Mouse (Mus musculus): ENCODE data around the gene Gm37240. TPM values are rescaled to one million over a fixed set of nuclear protein-coding genes. Genes with fewer than 3 reads are reported as not detected.

The Gm37240 gene
- polyA plus RNA-seq, 1 experiment from 2014 or later = 0.08 TPM

DNA sequence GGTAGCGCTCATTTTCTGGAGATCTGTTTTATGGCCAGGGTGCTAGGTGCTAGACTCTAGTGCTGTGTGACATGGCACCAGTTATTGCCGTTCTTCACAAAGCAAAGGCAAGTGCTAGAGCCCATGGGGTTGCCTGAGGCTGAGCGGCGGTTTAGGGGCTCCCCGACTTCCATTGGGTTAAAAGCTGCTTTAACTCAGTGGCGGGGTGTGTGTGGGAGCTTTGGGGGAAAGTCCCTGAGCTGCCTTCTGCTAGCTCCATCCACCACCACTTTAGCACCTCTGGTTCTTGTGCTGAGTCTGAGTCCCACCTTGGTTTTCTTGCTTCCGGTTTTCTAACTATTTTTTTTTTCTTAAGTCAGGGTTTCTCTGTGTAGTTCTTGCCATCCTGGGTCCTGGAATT lies 1207.3 kb downstream of the Gm37240 start:
- WGBS = 94% methylated on average over 7 of the region's 7 CpGs
- Histone ChIP-seq H3K9ac (no peak overlapping the region), H3K36me3 (no peaks in the 10 kb centered on the region), H3K9me3 (no peaks in the 10 kb centered on the region), H3K4me3 (no peak overlapping the region), H3K27ac (no peak overlapping the region), H3K4me1 (replicated peaks) (no peaks in the 10 kb centered on the region), H3K27me3 (no peaks in the 10 kb centered on the region), H3K4me2 (no peak overlapping the region)
- no peak for ATAC-seq (ENCODE audit: low FRiP score)

DNA sequence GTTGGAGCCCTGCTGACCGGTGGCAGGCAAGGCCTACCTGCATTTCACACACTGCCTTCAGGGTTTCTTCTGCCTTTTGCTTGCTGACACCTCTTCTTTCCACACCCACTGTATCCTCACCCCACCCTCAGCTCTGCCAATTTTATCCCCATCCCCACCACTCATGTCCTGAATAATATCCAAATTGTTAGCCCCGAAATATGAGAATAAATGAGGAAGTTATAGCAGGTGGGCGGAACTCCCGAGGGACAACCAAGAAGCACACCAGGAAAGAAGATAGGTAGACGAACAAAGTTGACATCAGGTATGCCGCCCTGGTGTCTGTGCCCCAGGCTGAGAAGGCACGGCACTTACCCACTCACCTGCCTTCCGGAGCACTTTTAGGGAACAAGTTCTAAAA lies 1207.8 kb downstream of the Gm37240 start:
- no peaks in the 10 kb centered on the region for H3K36me3 ChIP-seq
- no peak overlapping the region for H3K27ac ChIP-seq
- no peak for ATAC-seq (ENCODE audit: low FRiP score)
- H3K4me3 ChIP-seq = no peak overlapping the region
- H3K4me1 ChIP-seq (replicated peaks) = no peaks in the 10 kb centered on the region
- no peaks in the 10 kb centered on the region for H3K9me3 ChIP-seq
- WGBS = 93% methylated on average over 8 of the region's 8 CpGs
- H3K9ac ChIP-seq = no peak overlapping the region
- H3K27me3 ChIP-seq = no peaks in the 10 kb centered on the region
- no peak overlapping the region for H3K4me2 ChIP-seq

DNA sequence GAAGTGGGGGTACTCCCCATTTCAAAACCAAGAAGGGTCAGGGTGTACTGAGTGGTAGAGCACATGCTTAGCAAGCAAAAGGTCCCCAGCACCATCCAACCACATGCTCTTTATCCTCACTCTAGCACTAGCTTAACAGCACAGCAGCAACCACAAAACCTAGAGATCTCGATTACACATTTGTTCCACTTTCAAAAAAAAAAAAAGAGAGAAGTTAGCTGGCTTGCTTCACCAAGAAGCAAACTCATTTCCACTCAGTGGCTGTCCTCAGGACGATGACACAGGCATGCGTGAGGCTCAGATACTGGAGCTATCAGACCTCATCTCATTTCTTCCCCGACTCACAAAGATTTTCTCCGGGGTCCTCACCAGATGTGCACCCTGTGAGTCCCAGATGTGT lies 1208.4 kb downstream of the Gm37240 start:
- WGBS = 83% methylated on average over 5 of the region's 5 CpGs
- Histone ChIP-seq H3K4me2 (no peak overlapping the region), H3K9me3 (no peaks in the 10 kb centered on the region), H3K9ac (no peak overlapping the region), H3K36me3 (no peaks in the 10 kb centered on the region), H3K4me1 (replicated peaks) (no peaks in the 10 kb centered on the region), H3K27me3 (no peaks in the 10 kb centered on the region), H3K27ac (no peak overlapping the region), H3K4me3 (no peak overlapping the region)
- ATAC-seq (ENCODE audit: low FRiP score) = no peak

DNA sequence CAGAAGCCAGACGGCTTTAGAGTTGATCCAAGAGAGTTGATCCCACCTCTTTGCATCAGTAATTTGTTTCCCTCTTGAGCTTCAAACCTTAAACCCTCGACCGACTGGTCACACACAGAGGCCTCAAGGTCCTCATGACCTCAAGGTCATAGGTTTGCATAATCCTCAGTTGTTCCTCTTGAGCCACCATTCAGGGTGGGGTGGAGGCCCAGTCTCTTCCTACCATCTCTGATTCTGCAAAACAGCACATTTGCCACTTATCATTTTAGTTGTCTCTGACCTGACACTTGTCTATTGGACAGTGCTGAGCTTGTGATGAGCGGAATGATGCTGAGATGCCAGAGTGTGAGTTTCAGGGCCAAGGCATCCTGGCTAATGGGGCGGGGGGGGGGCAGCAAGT lies 1211.6 kb downstream of the Gm37240 start:
- no peak overlapping the region for H3K9ac ChIP-seq
- no peak overlapping the region for H3K4me2 ChIP-seq
- no peaks in the 10 kb centered on the region for H3K4me1 ChIP-seq (replicated peaks)
- ATAC-seq (ENCODE audit: low FRiP score) = no peak
- no peaks in the 10 kb centered on the region for H3K36me3 ChIP-seq
- no peaks in the 10 kb centered on the region for H3K9me3 ChIP-seq
- no peak overlapping the region for H3K4me3 ChIP-seq
- no peak overlapping the region for H3K27ac ChIP-seq
- 75% methylated on average over 5 of the region's 5 CpGs for WGBS
- no peaks in the 10 kb centered on the region for H3K27me3 ChIP-seq

DNA sequence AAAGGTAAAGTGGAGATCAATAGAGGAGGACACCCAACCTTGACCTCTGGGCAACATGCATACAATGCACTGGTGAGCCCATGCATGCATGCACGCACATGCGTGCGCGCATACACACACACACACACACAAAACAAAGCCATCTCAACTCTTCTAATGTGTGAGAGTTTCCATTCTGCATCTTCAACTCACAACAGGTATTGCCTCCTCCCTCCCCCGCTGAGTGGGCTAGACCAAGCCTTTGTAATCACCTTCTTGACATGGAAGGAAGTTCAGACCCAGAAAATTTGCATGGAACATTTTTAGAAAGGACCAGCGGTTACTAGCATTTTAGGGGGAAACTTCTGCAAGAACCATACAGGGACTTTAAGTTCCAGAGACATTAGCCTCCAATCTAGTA lies 1213.8 kb downstream of the Gm37240 start:
- Histone ChIP-seq H3K36me3 (no peaks in the 10 kb centered on the region), H3K4me2 (no peak overlapping the region), H3K27ac (no peak overlapping the region), H3K27me3 (no peaks in the 10 kb centered on the region), H3K4me3 (no peak overlapping the region), H3K9me3 (no peaks in the 10 kb centered on the region), H3K4me1 (replicated peaks) (no peaks in the 10 kb centered on the region), H3K9ac (no peak overlapping the region)
- no peak for ATAC-seq (ENCODE audit: low FRiP score)
- 95% methylated on average over 6 of the region's 6 CpGs for WGBS

DNA sequence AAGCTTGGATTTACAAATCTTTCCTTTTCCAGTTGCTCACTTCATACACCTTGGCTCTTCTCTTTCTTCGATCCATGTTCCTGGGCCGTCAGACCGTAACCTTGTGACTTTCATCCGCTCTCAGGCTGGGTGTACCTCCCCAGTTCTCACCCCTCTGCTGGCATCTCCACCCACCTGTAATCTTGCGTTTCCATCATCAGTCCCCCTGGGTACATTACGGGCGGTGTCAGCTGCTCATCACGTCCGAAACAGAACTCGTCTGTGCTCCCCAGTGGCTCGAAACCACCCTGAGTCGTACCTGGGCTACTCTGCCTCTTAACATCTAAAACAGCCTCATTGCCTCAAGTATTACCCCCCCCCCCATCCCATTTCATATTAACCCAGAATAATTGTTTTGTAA lies 1215.2 kb downstream of the Gm37240 start:
- H3K36me3 ChIP-seq = no peaks in the 10 kb centered on the region
- no peak overlapping the region for H3K9ac ChIP-seq
- no peaks in the 10 kb centered on the region for H3K9me3 ChIP-seq
- H3K27me3 ChIP-seq = peaks cover 12% of the 10 kb centered on the region
- no peak overlapping the region for H3K4me2 ChIP-seq
- no peak overlapping the region for H3K27ac ChIP-seq
- H3K4me3 ChIP-seq = no peak overlapping the region
- WGBS = 94% methylated on average over 12 of the region's 12 CpGs
- no peak for ATAC-seq (ENCODE audit: low FRiP score)
- H3K4me1 ChIP-seq (replicated peaks) = no peaks in the 10 kb centered on the region

DNA sequence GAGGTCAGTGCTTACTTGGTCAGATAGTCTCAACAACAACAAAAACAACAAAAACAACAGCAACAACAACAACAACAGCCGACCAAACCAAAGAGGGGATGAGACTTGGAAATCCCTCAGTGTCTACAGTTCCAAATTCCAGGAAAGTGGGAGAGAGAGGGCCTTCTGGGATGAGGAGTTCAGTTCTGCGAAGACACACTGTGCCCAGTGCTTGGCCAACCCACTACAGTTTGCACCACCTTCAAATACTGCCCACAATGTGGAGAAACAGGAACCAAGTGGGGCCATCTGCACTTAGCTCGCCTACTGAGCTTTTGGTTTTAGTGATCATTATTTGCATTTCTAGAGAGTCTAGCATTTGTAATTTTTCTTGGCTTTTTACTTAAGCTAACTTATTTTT lies 1218.4 kb downstream of the Gm37240 start:
- H3K4me2 ChIP-seq = no peak overlapping the region
- no peak overlapping the region for H3K4me3 ChIP-seq
- no peaks in the 10 kb centered on the region for H3K9me3 ChIP-seq
- no peak for ATAC-seq (ENCODE audit: low FRiP score)
- peaks cover 13% of the 10 kb centered on the region for H3K4me1 ChIP-seq (replicated peaks)
- H3K9ac ChIP-seq = no peak overlapping the region
- no peak overlapping the region for H3K27ac ChIP-seq
- 86% methylated on average over 3 of the region's 3 CpGs for WGBS
- H3K36me3 ChIP-seq = no peaks in the 10 kb centered on the region
- H3K27me3 ChIP-seq = peaks cover 43% of the 10 kb centered on the region

DNA sequence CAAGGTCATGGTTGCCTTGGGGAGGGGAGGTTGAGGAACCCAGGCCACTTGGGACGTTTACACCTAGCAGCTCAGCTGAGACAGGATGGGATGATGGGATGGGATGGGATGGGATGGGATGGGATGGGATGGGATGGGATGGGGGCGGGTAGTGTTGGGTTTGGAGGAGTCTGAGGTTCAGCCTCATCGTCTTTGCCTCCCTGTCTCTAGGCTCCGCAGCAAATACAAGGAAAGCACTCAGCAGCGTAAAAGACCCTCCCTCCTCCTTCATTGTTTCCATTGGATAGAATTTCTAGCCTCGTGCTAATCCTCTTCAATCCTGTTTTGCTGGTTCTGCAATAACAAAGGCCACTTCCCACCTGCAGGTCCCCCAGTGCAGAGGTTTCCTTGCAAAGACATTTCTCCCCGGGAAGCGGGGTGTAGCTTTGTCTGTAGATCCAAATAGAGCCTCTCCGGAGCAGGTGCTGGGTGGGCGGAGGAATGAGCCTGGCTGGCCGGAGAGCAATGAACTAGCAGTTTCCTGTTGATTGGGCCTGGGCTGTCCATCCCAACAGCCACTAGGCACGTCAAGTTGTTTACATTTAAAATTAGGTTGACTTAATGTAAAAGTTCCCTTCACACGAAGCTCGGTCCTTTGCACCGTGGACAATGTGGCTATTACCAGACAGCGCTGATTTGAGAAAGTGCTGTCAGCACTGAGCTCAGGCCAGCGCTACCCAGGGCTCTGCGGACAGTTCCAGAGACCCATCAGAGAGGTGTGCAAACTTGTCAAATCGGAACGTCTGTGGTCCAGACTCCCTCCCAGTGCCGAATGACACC lies 1221.9 kb downstream of the Gm37240 start:
- Histone ChIP-seq H3K9me3 (no peaks in the 10 kb centered on the region), H3K27me3 (peaks cover 43% of the 10 kb centered on the region), H3K36me3 (no peaks in the 10 kb centered on the region), H3K9ac (peak overlapping the region; percentile 49), H3K4me3 (peak overlapping the region; percentile 26), H3K4me2 (peak overlapping the region; percentile 55), H3K27ac (no peak overlapping the region), H3K4me1 (replicated peaks) (peaks cover 13% of the 10 kb centered on the region)
- ATAC-seq (ENCODE audit: low FRiP score) = peak; percentile 73; the same call in 1 of the 2 replicates
- 2% methylated on average over 21 of the region's 21 CpGs for WGBS

DNA sequence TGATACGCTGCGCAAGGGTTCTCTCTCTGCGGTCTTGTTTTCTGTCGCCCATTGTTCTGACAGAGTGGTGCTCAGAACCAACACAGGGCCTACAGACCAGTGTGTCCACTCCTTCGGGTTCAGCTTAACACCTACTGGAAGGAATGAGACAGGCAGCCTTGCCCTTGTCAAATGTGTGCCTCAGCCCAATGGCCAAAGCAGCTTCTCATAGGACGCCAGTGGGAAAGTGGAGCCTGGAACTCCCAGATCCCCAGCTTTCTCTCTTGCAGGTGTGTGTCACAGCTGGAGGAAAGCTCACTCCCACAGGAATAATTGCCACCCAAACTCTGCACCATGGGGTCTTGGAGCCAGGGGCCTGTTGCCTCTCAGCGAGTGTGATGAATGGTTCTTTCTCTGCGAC lies 1222.6 kb downstream of the Gm37240 start:
- no peaks in the 10 kb centered on the region for H3K36me3 ChIP-seq
- ATAC-seq (ENCODE audit: low FRiP score) = no peak
- no peak overlapping the region for H3K4me3 ChIP-seq
- peaks cover 43% of the 10 kb centered on the region for H3K27me3 ChIP-seq
- H3K9ac ChIP-seq = no peak overlapping the region
- 70% methylated on average over 8 of the region's 8 CpGs for WGBS
- H3K4me1 ChIP-seq (replicated peaks) = peaks cover 13% of the 10 kb centered on the region
- H3K9me3 ChIP-seq = no peaks in the 10 kb centered on the region
- H3K4me2 ChIP-seq = no peak overlapping the region
- H3K27ac ChIP-seq = no peak overlapping the region

DNA sequence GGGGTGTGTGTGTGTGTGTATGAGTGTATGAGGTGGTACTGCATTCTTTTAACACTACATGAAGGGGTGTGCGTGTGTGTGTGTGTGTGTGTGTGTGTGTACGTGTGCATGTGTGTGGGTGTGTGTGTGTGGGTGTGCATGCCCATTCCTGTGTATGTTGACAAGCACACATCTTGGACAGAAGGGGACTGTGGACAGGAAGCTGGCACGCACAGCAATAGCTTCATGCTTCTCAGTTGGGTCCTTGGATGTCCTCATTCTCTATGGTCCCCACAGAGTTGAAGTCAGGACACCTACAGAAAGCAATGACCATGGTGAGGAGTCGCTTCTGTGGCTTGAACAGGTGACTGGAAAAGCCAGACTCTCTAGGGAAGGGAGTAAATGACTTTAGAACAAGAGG lies 1223.5 kb downstream of the Gm37240 start:
- Histone ChIP-seq H3K9me3 (no peaks in the 10 kb centered on the region), H3K4me1 (replicated peaks) (peaks cover 13% of the 10 kb centered on the region), H3K36me3 (no peaks in the 10 kb centered on the region), H3K27me3 (peaks cover 43% of the 10 kb centered on the region), H3K27ac (no peak overlapping the region), H3K4me2 (no peak overlapping the region), H3K9ac (no peak overlapping the region), H3K4me3 (no peak overlapping the region)
- no peak for ATAC-seq (ENCODE audit: low FRiP score)
- WGBS = 87% methylated on average over 4 of the region's 4 CpGs

DNA sequence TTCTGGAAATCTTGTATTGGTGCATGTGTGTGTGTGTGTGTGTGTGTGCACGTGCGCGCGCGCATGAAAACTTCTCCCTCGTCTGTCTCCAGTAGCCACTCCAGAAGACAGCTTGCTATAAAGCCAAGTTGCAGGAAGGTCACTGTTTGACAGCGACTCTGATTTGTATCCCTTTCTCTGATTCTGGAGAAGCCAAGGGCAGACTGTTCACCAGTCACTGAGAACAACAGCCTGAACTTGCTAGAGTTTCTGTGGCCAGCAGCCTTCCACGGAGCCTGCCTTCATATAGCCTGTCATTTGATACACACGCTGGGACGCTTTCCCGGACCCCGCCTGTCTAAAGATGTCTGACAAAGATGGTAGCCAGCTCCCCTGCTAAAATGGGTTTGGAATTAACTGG lies 1224.2 kb downstream of the Gm37240 start:
- no peak overlapping the region for H3K9ac ChIP-seq
- WGBS = 87% methylated on average over 12 of the region's 12 CpGs
- peaks cover 39% of the 10 kb centered on the region for H3K27me3 ChIP-seq

DNA sequence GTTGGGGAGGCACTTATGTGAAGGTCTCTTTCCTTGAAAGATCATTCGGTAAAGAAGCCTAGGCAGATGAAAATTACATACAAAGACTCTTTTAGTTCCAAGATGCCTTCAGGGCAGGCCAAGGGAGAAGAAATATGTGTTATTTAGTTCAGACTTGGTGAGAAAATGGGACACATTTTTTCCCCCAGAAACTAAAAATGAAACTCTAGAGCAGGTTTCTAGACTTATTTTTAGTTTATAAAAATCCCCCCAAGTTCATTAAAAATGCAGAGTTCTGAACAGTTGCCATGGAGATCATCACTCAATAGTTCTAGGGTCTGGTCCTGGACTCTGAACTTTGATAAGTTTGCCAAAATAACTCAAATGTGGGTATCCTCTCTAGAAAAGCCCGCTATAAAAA lies 1226.9 kb downstream of the Gm37240 start:
- Histone ChIP-seq H3K4me3 (no peak overlapping the region), H3K4me1 (replicated peaks) (peaks cover 5% of the 10 kb centered on the region), H3K27me3 (peaks cover 14% of the 10 kb centered on the region; the same call in 1 of the 2 replicates), H3K9me3 (no peaks in the 10 kb centered on the region), H3K4me2 (no peak overlapping the region), H3K27ac (no peak overlapping the region), H3K36me3 (no peaks in the 10 kb centered on the region), H3K9ac (no peak overlapping the region)
- WGBS = 94% methylated on average over 2 of the region's 2 CpGs
- ATAC-seq (ENCODE audit: low FRiP score) = no peak

More for the DNA sequence above, 1224.2 kb downstream of the Gm37240 start:
- no peak overlapping the region for H3K4me3 ChIP-seq
- no peak for ATAC-seq (ENCODE audit: low FRiP score)
- no peak overlapping the region for H3K27ac ChIP-seq
- no peak overlapping the region for H3K4me2 ChIP-seq
- no peaks in the 10 kb centered on the region for H3K9me3 ChIP-seq
- peaks cover 13% of the 10 kb centered on the region for H3K4me1 ChIP-seq (replicated peaks)
- no peaks in the 10 kb centered on the region for H3K36me3 ChIP-seq

DNA sequence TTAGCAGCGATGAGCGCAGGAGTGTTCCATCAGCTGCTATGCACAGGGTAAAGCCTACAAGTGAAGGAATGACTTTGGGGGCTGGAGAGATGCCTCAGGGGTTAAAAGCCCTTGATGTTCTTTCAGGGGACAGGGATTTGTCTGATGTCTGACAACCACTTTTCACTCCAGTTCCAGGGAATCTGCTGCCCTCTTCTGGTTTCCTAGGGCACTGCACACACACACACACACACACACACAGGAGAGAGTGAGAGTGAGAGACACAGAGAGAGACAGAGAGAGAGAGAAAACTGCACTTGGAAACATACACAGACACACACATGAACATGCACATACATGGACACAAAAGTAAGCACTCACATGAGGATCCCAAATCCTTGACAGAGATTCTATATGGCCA lies 1228.4 kb downstream of the Gm37240 start:
- H3K36me3 ChIP-seq = no peaks in the 10 kb centered on the region
- H3K4me1 ChIP-seq (replicated peaks) = peaks cover 18% of the 10 kb centered on the region
- H3K9ac ChIP-seq = no peak overlapping the region
- no peak overlapping the region for H3K27ac ChIP-seq
- H3K4me2 ChIP-seq = no peak overlapping the region
- no peak overlapping the region for H3K4me3 ChIP-seq
- ATAC-seq (ENCODE audit: low FRiP score) = no peak
- H3K9me3 ChIP-seq = no peaks in the 10 kb centered on the region
- WGBS = 98% methylated on average over 2 of the region's 2 CpGs
- 0 out of 2 replicates have a peak, but pooled peaks cover under 1% of the 10 kb centered on the region for H3K27me3 ChIP-seq
